Mouse (Mus musculus) lung, adult 2 months (tissue): ENCODE measurements around the gene Prss53.

Experiments
- CTCF ChIP-seq: fragments of 200-500 bp; IDR thresholded peaks from 2 replicates; pipeline ENCODE4 v1.5.1; 2011; ENCODE audit warnings: mild to moderate bottlenecking, low read length, control low read depth; ENCODE audit not compliant: insufficient read depth
- POLR2A ChIP-seq: fragments of 200-500 bp; IDR thresholded peaks from 2 replicates; pipeline ENCODE4 v1.6.1; 2011; ENCODE audit warnings: low read depth, mild to moderate bottlenecking, control low read depth, low read length, borderline replicate concordance; ENCODE audit errors: extremely low read depth

GRCm38 (mm10) chr7:127870136-127870821 lies 20.5 kb downstream of the Prss53 start:
- TF ChIP-seq CTCF: no peak
- no peak for TF ChIP-seq POLR2A
